In genomic region chr2:172215508-172216162, GRCm38 (mm10) we compare ENCODE assay signal across 8 mouse cellular contexts. TPM values are rescaled to one million over a fixed set of nuclear protein-coding genes. Genes with fewer than 3 reads are reported as not detected.
DNase-seq lines count a peak whose midpoint lies in the region; ATAC-seq and TF ChIP-seq lines count a peak whose summit lies in the region.
"Had no signal": no experiment of that assay in that cellular context is flagged by ENCODE, and none has a peak within 500 bp of the region (broad histone marks: within the 10 kb centered on the region; RNA-seq: fewer than 3 reads in every experiment).

No protein-coding gene starts in this region.

- intact Hi-C loops in gastrocnemius, postnatal 14 days (cut with DNase I; ENCODE audit: low total_unique reads): loop anchor here (10.0 kb wide), 2 partner anchors 721 to 1301 kb away; no protein-coding TSS in a partner anchor
- intact Hi-C loops in left cerebral cortex, postnatal 25 days (cut with DNase I): loop anchor here (2.0 to 10.0 kb wide), 4 partner anchors 1303 to 1693 kb away; no protein-coding TSS in a partner anchor

- H3K9ac ChIP-seq in neural tube, embryonic 15.5 days (replicated peaks): no peak overlapping the region
- H3K9ac ChIP-seq: heart, embryonic 13.5 days had no signal

- 0 out of 2 replicates have a peak, but pooled peaks have one; percentile 17 for TF ChIP-seq CTCF in olfactory bulb, adult 2 months (IDR thresholded peaks at IDR 0.05; ENCODE audit: insufficient read depth, low read depth, low read length)

- H3K4me2 ChIP-seq in neural tube, embryonic 15.5 days: no peak overlapping the region
- H3K4me2 ChIP-seq: heart, embryonic 13.5 days had no signal

- no peak overlapping the region for H3K27ac ChIP-seq in neural tube, embryonic 15.5 days (replicated peaks)
- no peak overlapping the region for H3K27ac ChIP-seq in olfactory bulb, adult 2 months (ENCODE audit: insufficient read depth, low read depth, low read length)
- H3K27ac ChIP-seq: heart, embryonic 13.5 days had no signal

- DNase-seq in neural tube, embryonic 10.5 days (ENCODE audit: extremely low spot score, low spot score): peak; percentile 56
- peak; percentile 56 for DNase-seq in Muller cell, postnatal 12 days (ENCODE audit: inconsistent ontology term)
- DNase-seq in cerebellum, adult 9-11 months: peak; percentile 77
- peak; percentile 28 for DNase-seq in gastrocnemius, postnatal 14 days
- peak; percentile 51 to 61 for DNase-seq in left cerebral cortex, postnatal 25 days (ENCODE audit: low spot score in 2 of 2)

- WGBS in neural tube, embryonic 15.5 days: 43% methylated on average over 11 of the region's 11 CpGs
- 13% methylated on average over 11 of the region's 11 CpGs for WGBS in olfactory bulb, adult 2 months

- no peak for ATAC-seq in neural tube, embryonic 15.5 days (ENCODE audit: low FRiP score)

- peaks cover 7% of the 10 kb centered on the region for H3K4me1 ChIP-seq in neural tube, embryonic 15.5 days
- no peaks in the 10 kb centered on the region for H3K4me1 ChIP-seq in olfactory bulb, adult 2 months (ENCODE audit: control insufficient read depth, insufficient read depth, low read length)
- H3K4me1 ChIP-seq: heart, embryonic 13.5 days had no signal

- no peak for TF ChIP-seq POLR2A in olfactory bulb, adult 2 months (IDR thresholded peaks at IDR 0.05; ENCODE audit: insufficient read depth, low read depth, low read length)

- no peaks in the 10 kb centered on the region for H3K9me3 ChIP-seq in neural tube, embryonic 15.5 days (replicated peaks)
- H3K9me3 ChIP-seq: heart, embryonic 13.5 days had no signal

- H3K36me3 ChIP-seq in neural tube, embryonic 15.5 days: no peaks in the 10 kb centered on the region
- H3K36me3 ChIP-seq: heart, embryonic 13.5 days had no signal

- no peak overlapping the region for H3K4me3 ChIP-seq in neural tube, embryonic 15.5 days (replicated peaks)
- no peak overlapping the region for H3K4me3 ChIP-seq in olfactory bulb, adult 2 months (ENCODE audit: insufficient read depth, low read depth, low read length)
- H3K4me3 ChIP-seq: heart, embryonic 13.5 days had no signal

- H3K27me3 ChIP-seq in neural tube, embryonic 15.5 days (replicated peaks): no peaks in the 10 kb centered on the region

RNA-seq across cellular contexts. Expression of gene Mc3r, which starts 32.7 kb away (rescaled TPM):
- polyA plus RNA-seq in neural tube, embryonic 15.5 days (2015; fragmentation: Nextera tagmentation; extraction: Ambion mirVana): 0.26 and 0.28 TPM in 2 replicates
- not detected for total RNA-seq in gastrocnemius, postnatal 14 days (2021)
- under 1 TPM; 0.21 to 0.25 TPM for total RNA-seq in left cerebral cortex, postnatal 25 days (2021)
- not detected in 2 replicates for polyA plus RNA-seq in olfactory bulb, adult 2 months (2012; ENCODE audit: insufficient read depth, insufficient read length, low replicate concordance, missing spikeins)
- polyA plus RNA-seq: heart, embryonic 13.5 days had no signal
